Mouse (Mus musculus): ENCODE measurements at regions not wholly inside any gene's neighbourhood (a gene's known extent, or its start where the extent isn't known, plus 50 kb on each side); places are given as distances from the start of the nearest gene placed in this dataset.

DNA sequence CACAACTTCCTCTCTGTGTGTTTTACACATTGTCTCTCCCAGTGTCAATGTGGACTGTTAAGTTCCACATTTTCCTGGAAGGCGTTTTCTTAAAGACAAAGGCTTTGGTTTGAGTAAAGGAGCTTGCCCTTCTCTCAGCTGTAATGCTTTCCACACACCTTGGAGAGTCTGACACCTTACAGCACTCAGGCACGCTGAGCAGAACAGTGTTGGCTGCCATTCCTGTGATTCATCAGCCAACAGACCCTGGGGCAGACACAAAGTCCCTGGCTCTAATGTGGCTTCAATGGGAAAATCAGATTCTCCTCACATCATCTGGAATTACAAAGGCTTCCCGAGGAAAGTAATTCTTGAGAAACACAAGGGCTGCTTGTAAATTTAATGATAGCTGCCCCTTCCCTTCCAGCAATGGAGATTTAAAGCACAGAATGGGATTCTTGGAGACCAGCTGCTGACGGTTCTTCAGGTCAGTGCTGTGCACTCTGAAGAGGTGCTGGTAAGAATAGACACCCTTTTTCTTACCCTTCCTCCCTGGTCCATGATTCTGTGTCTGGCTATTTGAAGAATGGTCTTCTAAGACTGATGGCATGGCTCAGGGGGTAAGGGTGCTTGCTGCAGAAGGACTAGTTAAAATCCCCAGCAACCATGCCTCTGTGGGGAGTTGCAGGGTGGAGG lies 468.4 kb upstream of the Nr2f2 start:
- DNase-seq (ENCODE audit: low spot score in 2 of 2), result no peak

- DNase-seq (ENCODE audit: low spot score in 2 of 2), result no peak
These were observed 462.1 kb upstream of the Nr2f2 start for GRCm38 (mm10) chr7:70828486-70829195.

GRCm38 (mm10) chr7:70826074-70826473 lies 459.5 kb upstream of the Nr2f2 start:
- peak; percentile 19 to 30 for DNase-seq (ENCODE audit: low spot score in 2 of 2)

- DNase-seq (ENCODE audit: low spot score in 2 of 2), result peak; percentile 30 to 39
These were observed 456.5 kb upstream of the Nr2f2 start for GRCm38 (mm10) chr7:70823020-70823419.

GRCm38 (mm10) chr7:70822310-70822821 lies 455.8 kb upstream of the Nr2f2 start:
- peak; percentile 53 to 61 for DNase-seq (ENCODE audit: low spot score in 2 of 2)

- no peak for DNase-seq (ENCODE audit: low spot score in 2 of 2)
These were observed 455.3 kb upstream of the Nr2f2 start for GRCm38 (mm10) chr7:70821861-70822260.

DNA sequence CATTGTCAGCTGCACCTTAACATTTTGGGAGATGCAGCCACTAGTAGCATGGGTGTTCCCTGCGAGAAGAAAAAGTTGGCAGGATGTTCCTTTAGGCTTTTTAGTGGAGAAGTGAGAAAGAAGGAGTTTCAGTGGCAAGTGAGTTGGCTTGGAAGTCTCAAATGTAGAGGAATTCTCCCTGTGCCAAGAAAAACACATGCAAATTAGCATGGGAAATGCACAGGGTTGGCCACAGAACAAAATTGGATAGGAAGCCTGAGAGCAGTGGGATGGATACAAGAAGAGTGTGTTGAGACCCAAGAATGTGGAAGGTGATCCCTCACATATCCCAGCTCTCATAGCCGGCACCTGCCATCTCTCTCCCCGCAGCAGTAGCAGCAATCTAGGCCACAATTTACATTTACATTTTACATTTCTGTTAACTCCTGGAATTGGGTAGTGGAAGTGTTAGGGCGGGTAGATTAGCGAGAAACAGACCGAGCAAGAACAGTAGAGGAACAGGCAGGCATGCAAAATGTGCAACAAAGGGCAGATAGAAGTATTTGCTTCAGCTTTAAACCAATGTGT lies 450.9 kb upstream of the Nr2f2 start:
- peak in 1 of 2 experiments; percentile 10 for DNase-seq (ENCODE audit: low spot score in 2 of 2)

DNA sequence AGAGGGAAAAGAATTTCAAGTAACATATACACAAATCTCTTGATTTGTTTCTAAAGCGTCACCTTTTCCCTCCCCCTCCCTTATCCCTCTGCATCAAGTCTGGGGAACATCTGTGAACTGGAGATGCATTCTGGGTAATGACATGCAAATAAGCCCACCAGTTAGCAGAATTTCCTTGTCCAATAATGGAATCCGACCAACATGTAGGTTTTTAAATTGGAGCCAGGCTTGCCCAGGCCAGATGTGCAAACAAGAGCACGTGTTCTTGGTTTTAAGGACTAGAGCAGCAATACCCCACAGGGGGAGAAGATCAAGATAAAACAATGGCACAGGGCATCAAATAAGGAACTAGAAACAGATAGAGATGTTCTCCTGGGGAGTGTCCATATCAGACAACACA lies 447.9 kb upstream of the Nr2f2 start:
- no peak for DNase-seq (ENCODE audit: low spot score in 2 of 2)

DNA sequence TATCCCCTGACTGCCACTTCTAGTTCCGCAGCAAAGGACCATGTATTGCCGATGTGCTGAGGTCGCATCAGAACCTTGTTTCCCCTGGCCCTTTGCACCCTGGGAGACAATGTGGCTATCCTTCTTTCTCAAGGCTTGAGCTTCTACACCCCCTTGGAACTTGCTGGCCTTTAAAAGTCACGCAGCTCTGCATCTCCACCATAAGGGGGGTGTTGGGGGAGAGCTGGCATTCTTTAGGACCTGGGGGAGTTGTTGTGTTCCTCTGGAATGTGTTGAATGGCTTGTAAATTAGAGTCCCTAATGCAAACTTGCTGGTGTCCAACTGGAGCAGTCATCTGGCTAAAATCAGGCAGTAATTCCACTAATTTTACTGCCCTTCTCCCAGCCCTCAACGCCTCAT lies 446.6 kb upstream of the Nr2f2 start:
- no peak for DNase-seq (ENCODE audit: low spot score in 2 of 2)

DNA sequence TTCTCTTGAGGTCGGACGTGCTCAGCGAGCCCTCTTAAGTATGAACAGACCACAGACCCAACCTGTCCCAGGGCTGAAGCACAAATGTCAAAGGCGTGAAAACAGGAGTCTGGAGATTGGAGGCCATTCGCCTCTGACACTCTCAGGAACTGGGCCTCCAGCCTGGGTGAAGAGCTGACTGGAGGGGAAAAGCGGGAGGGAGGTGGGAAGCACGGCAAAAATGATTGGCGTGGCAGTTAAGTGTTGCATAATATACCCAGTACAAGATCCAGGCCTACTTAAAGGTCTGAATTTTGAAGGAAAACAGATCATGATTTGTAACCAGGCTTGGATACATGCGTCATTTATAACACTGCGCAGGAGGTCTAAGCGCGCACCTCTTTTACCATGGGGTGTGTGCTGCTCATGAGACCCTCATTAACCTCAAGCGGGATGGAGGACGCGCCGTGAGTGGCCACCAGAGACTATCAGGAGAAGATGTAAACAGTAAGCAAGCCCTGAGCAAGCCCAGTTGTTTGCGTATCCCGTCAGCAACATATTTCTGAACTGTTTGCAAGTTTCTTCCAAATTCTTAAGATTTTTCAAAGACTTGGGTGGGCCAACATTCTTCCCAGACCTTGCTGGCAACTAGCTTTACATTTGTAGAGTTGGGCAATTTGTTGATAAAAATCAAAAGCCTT lies 444.0 kb upstream of the Nr2f2 start:
- DNase-seq (ENCODE audit: low spot score in 2 of 2), result no peak

DNA sequence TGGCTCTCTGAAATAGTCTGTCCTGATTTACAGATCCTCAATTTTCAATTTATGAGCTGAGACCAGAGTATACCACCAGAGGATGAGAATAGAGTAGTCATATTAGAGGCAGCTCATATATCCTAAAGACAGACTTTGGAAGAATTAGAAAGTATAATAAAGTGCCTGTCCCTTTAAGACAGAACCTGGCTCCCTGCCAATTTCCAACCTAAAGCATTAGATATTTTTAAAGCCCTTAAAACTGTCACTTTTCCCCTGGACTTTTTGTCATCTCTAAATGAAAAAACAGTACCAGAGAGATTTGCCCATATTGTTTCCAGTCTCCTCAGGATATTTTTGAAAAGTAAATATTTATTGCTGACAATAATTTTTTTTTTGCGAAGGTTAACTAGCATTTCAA lies 437.7 kb upstream of the Nr2f2 start:
- no peak for DNase-seq (ENCODE audit: low spot score in 2 of 2)

DNA sequence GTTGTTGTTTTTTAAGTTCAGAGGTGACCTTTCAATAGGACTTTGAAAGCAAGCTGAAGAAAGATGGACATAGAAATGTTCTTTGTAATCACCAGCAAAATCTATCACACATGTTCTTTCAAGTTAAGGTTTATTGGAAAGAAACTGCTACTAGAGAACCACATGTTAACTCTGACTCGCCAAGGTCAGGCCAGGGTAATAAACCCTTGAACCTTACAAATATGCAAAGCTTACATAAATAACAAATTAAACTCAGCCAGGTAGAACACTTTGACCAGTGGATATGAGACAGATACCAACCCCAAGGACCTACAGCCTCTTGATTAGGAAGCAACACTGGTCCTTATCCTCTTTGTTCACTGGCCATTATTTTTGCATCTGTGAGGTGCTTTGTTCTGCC lies 433.4 kb upstream of the Nr2f2 start:
- DNase-seq (ENCODE audit: low spot score in 2 of 2), result no peak

- DNase-seq (ENCODE audit: low spot score in 2 of 2), result peak; percentile 19 to 37
These were observed 432.7 kb upstream of the Nr2f2 start for GRCm38 (mm10) chr7:70799031-70799766.

DNA sequence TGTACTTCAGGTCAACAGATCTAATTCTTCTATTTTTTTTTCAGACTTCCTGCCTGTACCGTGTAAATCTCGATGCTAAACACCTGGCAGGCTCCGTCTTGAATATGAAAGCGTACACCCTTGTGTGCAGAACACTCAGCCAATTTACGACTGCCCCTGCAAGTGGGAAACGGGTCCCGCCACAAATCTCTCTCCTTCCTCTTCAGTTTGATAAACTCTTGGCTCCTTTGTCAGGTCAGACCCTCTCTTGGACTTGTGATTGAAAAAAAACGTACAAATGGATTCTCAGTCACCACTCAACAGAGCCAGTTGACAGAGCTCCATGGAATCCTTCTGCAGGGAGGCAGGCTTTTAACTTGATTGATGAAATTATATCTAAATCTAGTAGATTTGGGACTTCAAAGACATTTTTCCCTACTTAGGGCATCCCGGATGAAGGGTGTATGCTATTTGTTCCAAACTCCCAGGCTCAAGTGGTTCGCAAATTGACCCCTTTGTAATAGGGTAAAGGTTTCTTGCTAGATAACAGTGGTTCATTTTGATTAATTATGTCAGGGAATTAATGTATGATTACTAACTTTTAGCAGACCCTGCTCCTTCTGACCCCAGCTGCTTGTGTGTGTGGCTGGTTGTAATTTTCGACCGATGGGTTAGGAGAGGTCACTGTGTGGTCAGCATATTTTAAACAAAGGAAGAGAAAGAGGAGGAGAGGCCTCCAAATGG lies 429.7 kb upstream of the Nr2f2 start:
- no peak for DNase-seq (ENCODE audit: low spot score in 2 of 2)

GRCm38 (mm10) chr7:70788902-70789796 lies 422.6 kb upstream of the Nr2f2 start:
- DNase-seq (ENCODE audit: low spot score in 2 of 2), result no peak

DNA sequence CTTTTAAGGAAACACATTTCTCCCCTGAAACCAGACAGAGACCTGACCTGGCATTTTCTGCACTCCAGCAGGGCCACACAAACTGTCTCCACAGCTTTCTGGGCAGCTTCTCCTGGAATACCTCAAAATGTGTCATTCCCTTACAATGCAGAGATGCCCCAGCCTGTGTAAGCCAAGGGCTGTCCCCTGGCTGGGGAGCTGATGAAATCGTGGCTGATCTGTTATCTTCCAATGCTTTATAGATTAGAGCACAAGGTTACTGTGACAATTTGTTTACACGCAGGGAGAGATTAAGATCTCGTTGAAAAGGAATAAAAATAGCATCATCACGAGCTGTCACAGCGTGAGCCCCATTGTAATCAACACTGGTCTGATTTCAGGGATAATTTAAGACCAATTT lies 421.4 kb upstream of the Nr2f2 start:
- no peak for DNase-seq (ENCODE audit: low spot score in 2 of 2)

DNA sequence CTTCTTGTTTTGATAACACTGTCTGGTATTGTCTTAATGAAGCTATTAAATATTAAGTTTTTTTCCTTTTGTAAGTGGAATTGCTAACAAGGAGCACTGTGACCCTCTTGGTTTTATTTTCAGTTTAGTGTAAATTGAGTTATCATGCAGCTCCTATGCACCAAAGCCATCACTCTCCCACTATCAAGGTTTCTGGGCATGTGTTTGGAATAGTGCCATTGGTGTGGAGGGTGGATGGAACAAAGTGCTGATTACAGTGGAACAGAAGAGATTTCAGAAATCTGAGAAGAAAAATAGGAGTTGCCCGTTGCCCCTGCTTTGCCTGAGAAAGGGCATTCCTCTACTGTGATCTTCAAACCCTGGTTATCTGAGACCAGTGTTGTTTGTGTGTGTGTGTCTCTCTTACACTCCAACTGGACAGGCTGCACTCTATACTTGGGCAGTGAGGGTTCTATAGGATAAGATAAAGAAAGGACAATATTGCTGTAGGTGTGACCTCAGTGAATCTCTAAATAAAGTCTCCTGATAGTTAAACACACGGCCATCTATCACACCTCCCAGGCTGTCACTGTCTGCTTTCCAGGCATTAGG lies 414.3 kb upstream of the Nr2f2 start:
- DNase-seq (ENCODE audit: low spot score in 2 of 2), result no peak

DNA sequence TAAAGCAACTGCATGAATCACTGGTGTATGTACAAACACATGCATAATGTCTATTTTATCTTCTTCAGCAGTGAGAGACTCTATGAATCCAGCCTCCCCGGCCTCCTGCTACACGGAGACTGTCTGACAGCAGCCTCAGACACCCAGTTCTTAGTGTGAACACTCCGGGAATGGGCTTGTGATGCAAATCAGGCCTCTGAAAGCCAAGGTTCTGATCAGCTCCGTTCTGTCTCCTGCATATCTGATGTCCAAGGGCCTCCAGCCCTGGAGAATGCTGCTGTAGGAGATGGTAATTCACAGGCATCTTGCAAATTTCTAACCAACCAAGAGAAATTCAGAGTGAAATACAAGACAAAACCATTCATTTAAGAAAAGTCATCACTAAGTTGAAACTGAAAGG lies 411.2 kb upstream of the Nr2f2 start:
- DNase-seq (ENCODE audit: low spot score in 2 of 2), result no peak

GRCm38 (mm10) chr7:70769655-70770054 lies 403.1 kb upstream of the Nr2f2 start:
- no peak for DNase-seq (ENCODE audit: low spot score in 2 of 2)

DNA sequence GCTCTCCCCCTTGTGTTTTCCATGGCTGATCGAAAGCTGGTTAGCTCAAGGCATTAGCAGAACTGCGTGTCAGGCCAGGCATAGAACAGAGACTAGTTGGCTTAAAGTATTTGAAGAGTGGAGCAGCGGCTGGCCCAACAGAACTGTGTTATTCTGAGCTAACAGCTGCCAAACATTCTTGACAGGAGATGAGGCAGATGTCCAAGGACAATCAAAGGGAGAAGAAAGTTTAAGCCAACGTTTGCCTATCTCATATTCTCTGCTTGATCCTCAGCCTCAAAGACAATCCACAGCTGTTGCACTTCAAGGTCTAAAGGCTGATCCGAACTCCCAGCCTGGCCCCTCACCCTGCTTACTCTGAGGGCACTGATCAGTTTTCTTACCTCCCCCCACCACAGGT lies 401.2 kb upstream of the Nr2f2 start:
- DNase-seq (ENCODE audit: low spot score in 2 of 2), result peak in 1 of 2 experiments; percentile 9

All from heart, adult 9 months (tissue).